Comparison of ENCODE assay signal across 7 mouse cellular contexts in the genomic region with DNA sequence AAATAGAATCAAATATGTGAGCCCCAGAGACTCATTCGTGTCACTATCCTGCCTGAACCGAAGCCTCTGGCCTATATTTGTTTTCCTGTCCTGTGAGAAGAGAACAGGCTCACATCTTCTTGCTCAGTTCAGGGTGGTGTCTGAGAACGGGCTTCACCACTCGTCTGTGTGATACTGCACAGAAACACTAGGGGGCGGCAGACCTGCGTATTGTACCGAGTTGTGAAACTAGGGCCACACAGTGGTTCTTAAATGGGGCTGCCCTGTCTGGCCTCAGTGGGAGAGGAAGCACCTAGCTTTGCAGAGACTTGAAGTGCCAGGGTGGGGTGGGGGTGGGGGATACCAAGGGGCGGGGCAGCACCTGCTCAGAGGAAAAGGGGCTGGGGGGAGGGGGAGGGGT. TPM values are rescaled to one million over a fixed set of nuclear protein-coding genes. Genes with fewer than 3 reads are reported as not detected.
DNase-seq lines count a peak whose midpoint lies in the region; ATAC-seq lines count a peak whose summit lies in the region.

No protein-coding gene starts in this region.

- H3K4me3 ChIP-seq in intestine, embryonic 15.5 days (replicated peaks) = no peak overlapping the region

- no peak overlapping the region for H3K27ac ChIP-seq in intestine, embryonic 15.5 days

- no peak overlapping the region for H3K4me2 ChIP-seq in intestine, embryonic 15.5 days (replicated peaks)

- H3K36me3 ChIP-seq in intestine, embryonic 15.5 days = no peaks in the 10 kb centered on the region

- intact Hi-C loops in left cerebral cortex, postnatal 10 days (cut with DNase I) = loop anchor here (2.0 kb wide), 1 partner anchor 262 kb away; no protein-coding TSS in a partner anchor

- WGBS in intestine, embryonic 15.5 days = 5% methylated on average over 7 of the region's 8 CpGs

- no peaks in the 10 kb centered on the region for H3K4me1 ChIP-seq in intestine, embryonic 15.5 days (replicated peaks)

- peak; percentile 71 to 80 for DNase-seq in adrenal gland, adult 18-20 months (ENCODE audit: low spot score in 2 of 2)
- DNase-seq in gastrocnemius, postnatal 10 days = peak; percentile 88
- peak; percentile 76 to 86 for DNase-seq in left cerebral cortex, postnatal 10 days (ENCODE audit: extremely low spot score in 1 of 2, low spot score in 2 of 2)
- DNase-seq in mesoderm, embryonic 11.5 days (ENCODE audit: low read depth, low spot score) = peak; percentile 77
- peak; percentile 66 for DNase-seq in spleen, adult 12 weeks (ENCODE audit: low spot score)

- H3K9me3 ChIP-seq in intestine, embryonic 15.5 days = no peaks in the 10 kb centered on the region

- ATAC-seq in common myeloid progenitor, adult 5-6 weeks (replicated peaks; ENCODE audit: low read depth, poor library complexity, severe bottlenecking) = peak; percentile 91
- ATAC-seq in intestine, embryonic 15.5 days = peak; percentile 61

- H3K9ac ChIP-seq in intestine, embryonic 15.5 days = no peak overlapping the region

- no peaks in the 10 kb centered on the region for H3K27me3 ChIP-seq in intestine, embryonic 15.5 days (replicated peaks)

RNA-seq across cellular contexts. Expression of a gene that starts 42.5 kb away (rescaled TPM):
- total RNA-seq in adrenal gland, adult 18-20 months (2021) = under 1 TPM in 1 of 2 experiments, not detected in 1; 0.56 TPM
- total RNA-seq in common myeloid progenitor, adult 5-6 weeks (2017) = not detected in 2 replicates
- total RNA-seq in gastrocnemius, postnatal 10 days (2021) = under 1 TPM in 1 of 2 experiments, not detected in 1; 0.25 TPM
- polyA plus RNA-seq in intestine, embryonic 15.5 days (2015; fragmentation: Nextera tagmentation; extraction: Ambion mirVana) = 1.4 and 1.5 TPM in 2 replicates
- total RNA-seq in left cerebral cortex, postnatal 10 days (2021) = under 1 TPM in 1 of 2 experiments, not detected in 1; 0.43 TPM
